Mouse (Mus musculus) Muller cell, postnatal 12 days (primary cell): ENCODE data around the gene St3gal3.

ENCODE experiments used
- DNase-seq: peaks from one replicate; pipeline ENCODE4 v3.0.0-alpha.2; 2015; ENCODE audit errors: inconsistent ontology term

Gene St3gal3

GRCm38 (mm10) chr4:118141511-118141910, 6.8 kb upstream of the St3gal3 start:
- peak; percentile 56 for DNase-seq

- DNase-seq: peak; percentile 91
Observed at GRCm38 (mm10) chr4:118138891-118139290, 4.2 kb upstream of the St3gal3 start.

GRCm38 (mm10) chr4:118137857-118138256, 3.1 kb upstream of the St3gal3 start:
- DNase-seq: no peak

GRCm38 (mm10) chr4:118137311-118137710, 2.6 kb upstream of the St3gal3 start:
- no peak for DNase-seq

- DNase-seq: peak; percentile 68
Observed at GRCm38 (mm10) chr4:118135414-118135813, 700 bp upstream of the St3gal3 start.

GRCm38 (mm10) chr4:118131329-118131728, 3.4 kb downstream of the St3gal3 start:
- DNase-seq: peak; percentile 80

GRCm38 (mm10) chr4:118123030-118123704, 11.5 kb downstream of the St3gal3 start:
- DNase-seq: no peak

GRCm38 (mm10) chr4:118122078-118122477, 12.6 kb downstream of the St3gal3 start:
- no peak for DNase-seq

- DNase-seq: no peak
Observed at GRCm38 (mm10) chr4:118117565-118117964, 17.1 kb downstream of the St3gal3 start.

GRCm38 (mm10) chr4:118116098-118116497, 18.6 kb downstream of the St3gal3 start:
- DNase-seq: no peak

GRCm38 (mm10) chr4:118115132-118115531, 19.6 kb downstream of the St3gal3 start:
- DNase-seq: no peak

- DNase-seq: no peak
Observed at GRCm38 (mm10) chr4:118112601-118113000, 22.1 kb downstream of the St3gal3 start.

GRCm38 (mm10) chr4:118109649-118110048, 25.1 kb downstream of the St3gal3 start:
- no peak for DNase-seq

GRCm38 (mm10) chr4:118108779-118109178, 25.9 kb downstream of the St3gal3 start:
- DNase-seq: no peak

- no peak for DNase-seq
Observed at GRCm38 (mm10) chr4:118105256-118106053, 29.3 kb downstream of the St3gal3 start.

- DNase-seq: peak; percentile 81
Observed at GRCm38 (mm10) chr4:118103280-118103830, 31.4 kb downstream of the St3gal3 start.

- DNase-seq: no peak
Observed at GRCm38 (mm10) chr4:118101497-118101896, 33.2 kb downstream of the St3gal3 start.

- DNase-seq: no peak
Observed at GRCm38 (mm10) chr4:118099637-118100364, 34.9 kb downstream of the St3gal3 start.

GRCm38 (mm10) chr4:118098571-118098970, 36.1 kb downstream of the St3gal3 start:
- DNase-seq: no peak

GRCm38 (mm10) chr4:118096069-118096468, 38.6 kb downstream of the St3gal3 start:
- DNase-seq: no peak

- DNase-seq: no peak
Observed at GRCm38 (mm10) chr4:118092784-118093457, 41.8 kb downstream of the St3gal3 start.
